Mouse (Mus musculus) thymus, postnatal 25 days (tissue): ENCODE measurements around the gene Brcc3.

Experiments used
- DNase-seq: peaks from one replicate; pipeline ENCODE4 v3.0.0; 2022

Gene Brcc3

DNA sequence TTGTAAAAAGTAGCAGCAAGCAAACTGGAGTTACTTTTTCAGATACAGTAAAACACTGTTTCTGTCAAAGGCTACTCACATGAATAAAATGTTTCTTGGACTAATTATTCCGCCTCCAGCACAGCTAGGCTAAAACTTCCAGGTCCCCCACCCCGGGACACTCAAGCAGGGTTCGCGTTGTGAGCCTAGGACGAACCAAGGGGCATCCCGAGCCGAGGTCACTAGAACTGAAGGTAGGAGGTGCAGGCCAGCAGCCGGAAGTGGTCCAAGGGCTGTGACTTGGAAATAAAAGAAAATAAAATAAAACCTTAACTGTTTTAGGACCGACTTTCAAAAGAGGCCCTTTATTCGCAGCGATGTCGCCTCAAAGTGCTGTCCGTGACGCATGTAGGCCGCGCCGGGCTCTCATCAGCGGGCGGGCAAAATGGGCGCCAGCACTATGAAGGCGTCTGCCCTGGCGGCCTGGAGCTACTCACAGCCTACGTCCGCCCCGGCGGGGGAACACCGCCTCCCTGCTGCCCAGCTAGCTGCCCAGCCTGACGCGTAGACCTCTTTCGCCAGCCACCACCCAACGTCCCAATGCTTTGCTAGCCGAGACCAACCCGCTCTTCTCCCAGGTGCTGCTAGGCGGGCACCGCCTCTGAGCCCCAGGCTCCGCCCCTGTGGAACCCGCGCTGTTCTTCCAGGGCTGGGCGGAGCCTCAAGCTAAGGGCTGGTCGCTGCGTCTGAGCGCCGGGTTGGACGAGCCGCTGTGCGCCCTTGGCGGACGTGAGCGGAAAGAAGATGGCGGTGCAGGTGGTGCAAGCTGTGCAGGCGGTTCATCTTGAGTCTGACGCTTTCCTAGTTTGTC is at the start of gene Brcc3, which contains the start of the genes Cmc4 and Mtcp1:
Gene Brcc3 (plus strand): TSS at position 693 of the 850 bp plus-strand sequence.
Gene Cmc4 (minus strand): TSS at position 649 of the 850 bp plus-strand sequence.
Gene Mtcp1 (minus strand): TSS at position 653 of the 850 bp plus-strand sequence.
- peak; percentile 88 for DNase-seq

DNA sequence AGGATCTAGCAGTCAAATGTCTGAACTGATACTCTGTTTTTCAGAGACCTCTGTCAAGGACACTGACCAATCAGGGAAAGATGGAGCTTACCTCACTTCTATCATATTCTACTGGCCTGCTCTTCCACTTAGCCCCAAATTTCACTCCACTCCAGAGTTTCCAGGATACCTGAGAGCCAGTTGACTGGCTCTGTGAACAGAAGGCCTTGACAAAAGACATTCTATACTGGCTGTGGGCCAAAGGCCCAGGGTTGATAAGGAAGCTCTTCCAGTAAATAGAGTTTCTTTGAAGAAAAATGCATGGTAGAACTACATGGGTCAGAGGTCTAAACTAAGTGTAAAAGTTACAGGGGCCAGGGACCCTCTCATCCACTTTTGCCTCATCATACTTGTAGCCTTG is 46.2 kb upstream of the Brcc3 start:
- no peak for DNase-seq

DNA sequence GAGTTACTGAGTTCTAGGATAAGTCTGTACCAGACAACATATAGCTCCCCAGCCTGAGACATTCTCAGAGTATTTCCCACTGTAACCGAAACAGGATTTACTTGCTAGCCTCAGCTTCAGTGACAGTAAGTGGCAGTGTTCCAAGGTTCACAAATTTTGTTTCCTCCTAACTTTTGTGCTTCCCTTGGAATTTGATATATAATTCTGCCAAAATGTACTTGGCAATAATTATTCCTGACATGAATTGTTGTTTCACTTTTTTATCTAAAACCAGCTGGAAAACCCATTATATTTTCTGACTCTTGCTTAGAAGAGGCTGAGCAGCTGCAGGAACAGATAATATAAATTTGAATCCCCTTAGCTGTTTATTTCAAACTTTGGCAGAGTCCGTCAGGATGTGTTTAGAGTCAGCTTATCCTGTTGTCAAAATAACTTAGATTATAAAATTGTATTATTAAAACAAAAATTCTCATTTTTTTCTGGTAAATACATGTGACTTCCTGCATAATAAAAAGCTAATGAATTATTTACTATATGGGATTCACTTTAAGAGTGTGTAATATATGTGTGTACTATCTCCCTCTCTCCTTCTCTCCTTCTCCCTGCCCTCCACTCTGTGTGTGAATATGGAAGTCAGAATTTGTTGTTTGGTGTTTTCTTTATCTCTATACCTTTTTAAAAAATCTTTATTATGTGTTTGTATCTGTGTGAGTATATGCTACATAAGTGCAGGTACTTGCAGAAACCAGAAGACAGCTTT is 43.6 kb upstream of the Brcc3 start:
- no peak for DNase-seq

DNA sequence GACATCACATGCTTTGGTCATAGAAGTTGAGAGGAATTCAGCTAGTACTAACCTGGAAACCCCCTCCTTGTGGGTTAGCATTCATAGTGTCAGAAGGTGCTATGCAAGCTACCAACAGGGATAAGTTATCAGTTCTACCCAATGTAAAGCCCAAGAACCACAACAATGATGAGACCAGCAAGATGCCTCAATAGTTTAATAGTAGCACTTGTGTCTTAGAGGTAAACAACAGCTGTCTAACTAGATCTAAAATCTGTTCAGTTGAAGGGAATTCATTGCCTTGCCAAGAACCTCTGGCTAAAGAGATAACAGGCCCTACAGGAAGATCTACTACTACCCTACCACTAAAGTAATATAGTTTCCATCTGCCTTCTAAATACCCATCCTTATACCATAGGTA is 39.6 kb upstream of the Brcc3 start:
- DNase-seq: no peak

DNA sequence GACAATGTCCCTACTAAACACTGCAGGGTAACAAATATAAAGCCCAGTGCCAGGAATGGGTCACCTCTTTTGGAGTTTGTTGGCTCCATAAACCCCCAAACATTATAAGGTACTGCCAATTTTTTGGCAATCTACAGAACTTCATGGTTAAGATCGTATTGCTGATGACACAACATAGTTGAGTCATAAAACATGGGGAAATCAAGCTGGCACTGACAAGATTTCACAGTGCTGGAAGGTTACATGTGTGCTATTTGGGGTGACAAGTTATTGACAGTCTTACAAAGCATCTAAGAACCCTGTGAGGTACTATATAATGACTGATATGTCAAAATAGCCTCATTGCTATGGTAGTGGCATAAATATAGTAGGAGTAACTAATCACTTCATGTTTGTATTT is 35.3 kb upstream of the Brcc3 start:
- no peak for DNase-seq

DNA sequence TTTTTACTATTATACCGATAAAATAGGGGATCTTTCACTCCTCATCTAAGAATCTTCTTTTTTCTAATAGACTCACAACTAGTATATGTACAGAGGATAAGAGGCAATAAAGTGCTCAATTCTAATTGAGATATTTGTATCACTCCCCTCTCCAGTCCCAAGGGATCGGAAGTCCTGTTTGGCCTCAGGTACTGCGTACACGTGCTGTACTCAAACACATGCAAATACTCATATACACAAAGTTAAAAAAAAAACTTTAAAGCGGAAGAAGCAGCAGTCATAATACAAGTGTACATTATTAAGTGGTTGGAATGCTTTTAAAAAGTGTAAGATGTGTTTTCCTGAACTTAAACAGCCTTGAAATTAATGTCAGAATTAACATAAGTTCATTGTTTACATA is 34.7 kb upstream of the Brcc3 start:
- DNase-seq: no peak

DNA sequence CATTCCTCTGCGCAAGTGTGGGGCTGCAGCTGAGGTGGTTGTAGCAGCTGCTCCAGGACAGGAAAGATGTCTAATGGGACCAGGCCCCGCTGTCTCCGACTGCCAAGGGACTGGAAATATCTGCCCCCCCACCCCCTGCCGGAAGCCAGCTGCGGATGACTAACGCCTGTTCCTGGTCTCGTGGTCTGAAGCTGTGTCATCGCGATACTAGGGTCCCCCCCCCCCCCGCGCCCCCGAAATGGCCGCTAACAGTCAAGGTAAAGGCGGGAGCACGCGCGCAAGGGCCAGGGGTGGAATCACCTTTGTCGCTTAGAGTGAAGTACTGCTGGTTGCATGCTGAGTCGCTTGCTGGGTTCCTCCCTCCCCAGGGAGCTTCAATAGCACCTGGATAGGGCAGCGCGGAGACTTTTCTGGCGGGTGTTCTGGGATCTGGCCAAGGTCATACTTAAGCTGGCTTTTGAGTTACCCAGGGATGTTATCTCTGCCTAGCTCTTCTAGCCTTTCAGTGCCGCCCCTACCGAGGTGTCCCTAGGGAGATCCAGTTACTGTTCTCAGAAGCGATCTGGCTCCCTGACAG is 34.1 kb upstream of the Brcc3 start, which contains the start of the genes Fundc2 and F8:
Gene Fundc2 (plus strand): TSS at position 205 of the 577 bp plus-strand sequence.
Gene F8 (minus strand): TSS at position 421 of the 577 bp plus-strand sequence.
- peak; percentile 74 for DNase-seq

DNA sequence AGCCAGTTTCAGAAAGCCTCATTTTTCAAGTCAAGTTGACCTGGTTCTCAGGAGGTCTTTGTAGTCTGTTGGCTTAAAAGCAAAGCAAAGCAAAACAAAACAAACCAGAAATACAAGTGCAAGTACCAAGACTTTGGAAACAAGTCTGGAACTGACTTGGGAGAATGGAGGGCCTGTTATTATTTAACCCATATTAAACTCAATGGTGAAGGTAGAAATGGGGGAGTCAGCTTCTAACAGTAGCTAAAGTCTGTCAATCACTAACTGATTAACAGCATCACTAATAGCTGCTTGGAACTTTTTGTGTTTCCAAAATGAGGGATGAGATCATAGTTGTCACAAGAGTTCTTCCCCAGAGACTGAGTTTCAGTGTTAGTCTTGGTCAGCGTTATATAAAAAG is 17.0 kb upstream of the Brcc3 start:
- no peak for DNase-seq

DNA sequence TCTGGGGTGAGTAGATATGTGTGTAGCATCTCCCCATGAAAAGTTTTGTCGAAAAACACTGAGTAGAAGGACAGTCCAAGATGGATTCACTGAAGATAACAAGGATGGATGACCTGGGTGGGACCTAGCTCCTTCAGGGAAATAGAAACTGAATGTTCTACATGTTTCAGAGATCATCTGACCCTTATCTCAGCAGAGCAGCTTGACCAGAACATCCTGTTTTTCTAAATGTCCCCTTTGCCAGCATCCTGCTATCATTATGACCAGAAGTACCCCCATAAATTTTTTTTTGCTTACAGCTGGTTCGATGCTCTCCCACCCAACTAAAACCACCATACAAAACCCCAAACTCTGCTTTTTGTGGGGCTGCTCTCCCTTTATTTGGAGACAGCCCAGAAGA is 13.8 kb upstream of the Brcc3 start:
- no peak for DNase-seq

DNA sequence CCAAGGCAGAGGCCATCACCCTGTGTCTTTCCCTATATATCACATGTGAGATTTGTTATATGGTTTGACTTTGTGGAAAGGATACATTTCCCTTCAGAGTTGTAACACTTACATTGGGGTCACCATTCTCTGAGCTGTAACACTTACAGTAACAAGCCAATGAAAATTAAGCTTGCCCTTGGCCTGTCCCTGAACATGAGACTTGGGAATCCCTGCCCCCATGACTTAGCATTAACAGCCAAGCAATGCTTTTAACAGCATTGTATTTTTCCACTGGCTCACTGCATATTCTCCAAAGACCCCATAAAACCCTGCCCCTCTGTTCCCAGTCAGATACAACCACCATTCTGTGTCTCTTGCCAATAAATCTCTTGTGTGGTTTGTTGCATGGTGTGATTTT is 13.1 kb upstream of the Brcc3 start:
- DNase-seq: no peak

DNA sequence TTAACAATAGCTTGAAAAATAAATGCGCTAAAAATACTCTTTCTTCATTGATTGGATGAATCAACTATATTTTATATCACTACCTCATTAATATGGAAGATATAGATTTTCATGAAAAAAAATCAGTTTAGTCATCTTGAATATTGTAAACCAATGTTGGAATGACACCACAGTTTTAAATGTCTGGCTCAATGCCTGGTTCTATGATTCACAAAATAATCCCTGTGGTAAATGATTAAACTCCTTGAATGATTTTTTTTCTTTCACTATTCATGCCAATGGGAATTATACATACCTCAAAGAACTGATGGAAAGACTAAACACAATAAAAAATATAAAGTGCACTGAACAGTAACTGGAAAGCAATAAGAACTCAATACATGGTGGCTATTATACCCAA is 6.7 kb upstream of the Brcc3 start:
- DNase-seq: no peak

DNA sequence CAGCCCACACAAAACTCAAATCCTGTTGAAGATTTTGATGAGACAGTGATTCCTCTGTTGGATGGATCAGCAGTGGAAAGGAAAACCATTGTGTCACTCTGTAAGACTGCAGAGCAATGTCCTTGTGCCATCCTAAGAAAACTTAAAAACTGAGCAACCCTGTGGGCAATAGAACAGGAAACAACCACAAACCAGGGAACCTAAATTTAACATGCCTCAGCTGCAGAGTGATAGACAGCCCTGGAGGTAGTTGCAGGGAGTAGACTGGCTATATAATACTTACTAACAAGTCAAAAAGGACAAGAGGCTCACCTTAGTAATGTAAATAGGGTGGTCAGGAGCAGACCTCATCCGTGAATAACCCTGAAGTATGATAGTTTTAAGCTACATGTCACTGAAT is 38.2 kb downstream of the Brcc3 start:
- DNase-seq: no peak

DNA sequence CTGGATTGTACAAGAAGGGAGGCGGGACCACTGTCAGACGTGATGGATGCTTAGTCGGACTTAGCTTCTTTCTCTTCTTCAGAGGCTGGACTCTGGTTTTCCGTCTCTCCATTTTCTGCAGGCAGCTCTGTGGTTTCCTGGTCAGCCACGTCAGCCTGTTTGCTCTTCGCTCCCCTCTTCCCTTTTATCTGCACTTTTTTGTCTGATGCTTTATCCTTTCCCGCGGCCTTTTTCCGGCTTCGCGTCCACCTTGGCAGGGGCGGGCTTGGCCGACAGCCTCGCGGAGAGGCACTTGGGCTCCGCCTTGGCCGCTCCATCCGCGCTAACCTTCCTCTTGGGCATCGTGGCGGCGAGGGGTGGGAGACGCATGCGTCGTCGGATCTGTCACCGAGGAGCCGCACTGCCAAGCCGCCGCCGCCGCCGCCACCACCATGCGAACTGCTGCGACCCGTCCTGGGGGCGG is 58.8 kb downstream of the Brcc3 start:
- DNase-seq: peak; percentile 16

DNA sequence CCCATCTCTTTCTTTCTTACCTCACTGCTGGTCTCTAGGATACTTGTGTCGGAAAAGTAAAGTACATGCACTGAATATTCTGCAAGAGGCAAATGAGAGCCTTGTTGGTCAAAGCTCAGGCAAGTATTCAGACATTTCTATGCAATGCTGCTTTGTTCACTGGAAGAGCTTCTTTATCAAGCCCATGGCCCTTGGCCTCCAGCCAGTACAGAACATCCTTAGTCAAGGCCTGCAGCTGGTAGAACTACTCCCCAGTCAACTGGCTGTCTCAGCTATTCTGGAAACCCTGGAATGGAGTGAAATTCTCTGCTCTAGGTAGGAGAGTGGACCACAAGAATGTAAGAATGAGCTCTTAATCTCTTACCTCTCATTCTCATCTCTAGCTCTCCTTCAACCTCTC is 73.5 kb downstream of the Brcc3 start:
- no peak for DNase-seq
